Mouse (Mus musculus): ENCODE results near the gene Rbm38.

Rbm38 gene

GRCm38 (mm10) chr2:173036611-173037010, 16.3 kb downstream of the Rbm38 start:
- no peak for DNase-seq (ENCODE audit: low read depth, low spot score)

- DNase-seq (ENCODE audit: low read depth, low spot score): no peak
These were observed 17.0 kb downstream of the Rbm38 start for GRCm38 (mm10) chr2:173037347-173037746.

DNA sequence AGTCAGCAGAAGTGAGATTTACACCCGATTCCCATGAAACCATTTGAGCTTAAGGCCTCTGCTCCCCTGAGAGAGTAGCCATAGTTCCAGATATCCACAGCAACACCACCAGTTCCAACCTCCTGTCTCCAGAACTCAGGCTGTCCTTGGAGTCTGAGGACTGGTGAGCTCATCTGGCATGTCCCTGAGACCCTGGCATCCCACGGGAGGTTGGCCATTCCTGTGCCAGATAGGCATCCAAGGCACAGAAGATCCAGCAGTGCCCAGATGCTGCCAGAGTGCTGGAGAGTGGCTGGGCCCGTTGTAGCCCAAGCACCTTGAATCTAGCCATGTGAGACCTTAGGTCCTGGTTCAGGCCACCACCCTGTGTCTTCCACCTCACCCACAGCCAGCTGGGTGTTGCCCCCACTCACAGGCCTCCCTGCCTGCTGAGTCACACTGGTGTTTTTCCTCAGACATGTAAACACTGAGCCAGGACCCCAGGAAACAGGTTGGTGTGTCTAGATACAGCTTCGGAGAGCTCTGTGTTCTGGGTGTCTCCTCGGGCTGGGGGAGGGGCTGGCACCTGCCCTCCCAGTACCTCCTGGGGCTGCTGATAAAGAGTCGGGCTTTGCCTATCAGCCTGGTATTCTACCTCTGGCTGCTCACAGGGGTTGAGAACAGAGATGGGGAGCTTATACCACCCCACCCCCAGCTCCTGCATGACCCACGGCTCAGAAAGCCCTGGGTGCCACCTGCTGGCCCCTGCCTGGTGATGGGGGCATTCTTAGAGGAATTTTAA, 17.7 kb downstream of the Rbm38 start:
- DNase-seq (ENCODE audit: low read depth, low spot score): no peak

GRCm38 (mm10) chr2:173039041-173039440, 18.7 kb downstream of the Rbm38 start:
- no peak for DNase-seq (ENCODE audit: low read depth, low spot score)

- DNase-seq (ENCODE audit: low read depth, low spot score): no peak
These were observed 20.5 kb downstream of the Rbm38 start for GRCm38 (mm10) chr2:173040803-173041202.

DNA sequence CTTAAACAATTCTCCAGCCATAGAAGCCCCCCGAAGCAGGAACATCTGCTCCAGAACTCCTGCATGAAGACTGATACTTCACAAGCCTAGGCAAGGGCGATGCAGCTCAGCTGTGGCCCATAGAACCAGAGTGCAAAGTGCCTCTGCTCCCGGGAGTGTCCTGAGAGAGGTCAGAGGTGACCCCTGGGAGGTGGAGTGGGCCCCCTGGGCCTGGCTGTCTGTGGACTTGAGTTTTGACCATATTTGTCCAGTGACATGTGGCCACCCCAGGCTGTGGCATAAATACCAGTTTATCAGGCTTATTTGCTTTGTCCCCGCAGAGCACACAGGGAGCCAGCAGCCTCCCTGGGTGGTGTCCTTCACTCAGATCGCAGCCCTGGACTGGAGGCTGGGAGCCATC, 20.9 kb downstream of the Rbm38 start:
- no peak for DNase-seq (ENCODE audit: low read depth, low spot score)

GRCm38 (mm10) chr2:173041893-173042292, 21.6 kb downstream of the Rbm38 start:
- no peak for DNase-seq (ENCODE audit: low read depth, low spot score)

DNA sequence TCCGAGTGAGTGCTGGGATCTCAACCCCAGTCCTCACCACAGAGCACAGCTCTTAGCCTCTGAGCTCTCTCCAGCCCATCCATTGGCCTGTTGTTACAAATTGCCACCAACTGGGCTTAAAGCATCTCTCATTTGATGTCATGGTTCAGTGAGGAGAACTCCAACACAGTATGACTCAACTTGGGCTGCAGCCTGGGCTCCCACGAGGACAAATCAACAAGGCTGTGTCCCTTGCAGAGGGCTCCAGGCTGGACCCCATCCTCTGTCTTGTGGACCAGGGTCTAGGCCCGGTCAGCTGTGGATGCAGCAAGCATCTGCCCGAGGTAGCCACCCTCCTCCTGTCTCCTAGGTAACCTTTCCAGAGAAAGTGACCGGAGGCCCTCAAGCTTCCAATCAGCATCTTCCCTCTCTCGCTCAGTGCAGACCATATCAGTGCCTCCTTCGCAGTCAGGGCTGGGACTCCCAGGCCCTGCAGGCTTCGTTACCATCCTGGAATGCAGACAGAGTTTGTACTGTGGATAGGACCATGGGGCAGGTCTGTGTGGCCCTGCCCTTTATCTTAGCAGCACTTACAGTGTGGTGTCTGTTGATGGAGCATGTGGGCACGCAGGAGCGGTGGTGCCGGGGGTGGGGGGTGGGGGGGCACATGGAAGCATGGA, 22.3 kb downstream of the Rbm38 start:
- DNase-seq (ENCODE audit: low read depth, low spot score): no peak

GRCm38 (mm10) chr2:173044198-173044970, 24.1 kb downstream of the Rbm38 start:
- no peak for DNase-seq (ENCODE audit: low read depth, low spot score)

GRCm38 (mm10) chr2:173046582-173047297, 26.4 kb downstream of the Rbm38 start:
- peak; percentile 24 for DNase-seq (ENCODE audit: low read depth, low spot score)

DNA sequence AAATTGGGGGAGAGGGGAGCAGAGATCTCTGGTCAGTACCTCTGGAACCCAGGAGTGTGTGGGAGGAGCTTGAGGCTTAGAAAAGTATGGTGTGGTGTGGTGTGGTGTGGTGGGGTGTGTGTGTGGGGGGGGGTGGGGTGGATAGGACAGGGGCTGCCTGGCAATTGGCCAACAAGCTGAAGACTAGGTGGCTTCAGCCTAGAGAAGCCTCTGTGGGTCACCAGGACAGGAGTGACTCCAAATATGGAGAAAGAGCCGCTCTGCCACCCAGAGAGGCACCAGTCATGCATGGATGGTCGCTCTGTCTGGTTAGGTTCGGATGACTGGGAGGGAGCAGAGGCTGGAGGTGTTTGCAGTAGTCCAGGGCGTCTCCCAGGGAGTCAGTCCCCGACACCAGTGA, 27.2 kb downstream of the Rbm38 start:
- no peak for DNase-seq (ENCODE audit: low read depth, low spot score)

- no peak for DNase-seq (ENCODE audit: low read depth, low spot score)
These were observed 27.9 kb downstream of the Rbm38 start for GRCm38 (mm10) chr2:173048041-173048745.

- no peak for DNase-seq (ENCODE audit: low read depth, low spot score)
These were observed 28.9 kb downstream of the Rbm38 start for GRCm38 (mm10) chr2:173049231-173049630.

- DNase-seq (ENCODE audit: low read depth, low spot score): no peak
These were observed 29.5 kb downstream of the Rbm38 start for GRCm38 (mm10) chr2:173049817-173050216.

DNA sequence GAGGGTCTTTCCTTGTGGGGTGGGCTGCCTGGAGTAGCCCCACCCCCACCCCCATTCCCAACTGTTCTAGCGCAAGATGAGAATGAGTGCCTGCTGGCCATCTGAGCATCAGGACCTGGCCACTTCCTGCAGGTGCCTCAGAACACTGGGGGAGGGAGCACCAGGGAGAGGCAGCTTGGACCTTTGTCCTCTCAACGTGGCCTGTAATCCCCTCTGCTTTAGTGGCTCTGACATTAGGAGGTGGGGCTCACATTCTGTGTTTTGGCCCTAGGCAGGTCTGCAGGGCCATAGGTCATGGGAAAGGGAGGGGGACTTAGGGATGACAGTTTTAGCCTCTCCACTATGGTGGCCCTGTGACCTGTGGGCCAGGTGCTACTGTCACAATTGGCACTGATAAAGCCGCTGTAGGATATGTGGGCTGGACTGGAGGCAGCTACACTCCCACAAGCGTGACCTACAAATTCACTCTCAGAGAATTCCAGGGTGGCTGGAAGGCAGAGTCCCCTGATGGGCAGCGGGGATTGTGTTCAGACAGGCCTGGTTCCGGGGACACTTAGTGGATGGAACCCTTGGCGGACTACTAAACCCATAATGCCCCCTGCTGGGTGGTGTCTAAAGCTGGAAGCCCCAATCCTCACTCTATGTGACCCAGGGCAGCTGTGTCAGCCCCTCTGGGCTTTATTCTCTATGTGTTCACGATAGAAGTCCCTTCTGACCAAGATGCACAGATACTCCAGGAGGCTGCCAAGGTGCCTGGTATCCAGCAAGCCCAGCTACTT, 30.5 kb downstream of the Rbm38 start:
- no peak for DNase-seq (ENCODE audit: low read depth, low spot score)

GRCm38 (mm10) chr2:173052881-173053280, 32.6 kb downstream of the Rbm38 start:
- DNase-seq (ENCODE audit: low read depth, low spot score): no peak

DNA sequence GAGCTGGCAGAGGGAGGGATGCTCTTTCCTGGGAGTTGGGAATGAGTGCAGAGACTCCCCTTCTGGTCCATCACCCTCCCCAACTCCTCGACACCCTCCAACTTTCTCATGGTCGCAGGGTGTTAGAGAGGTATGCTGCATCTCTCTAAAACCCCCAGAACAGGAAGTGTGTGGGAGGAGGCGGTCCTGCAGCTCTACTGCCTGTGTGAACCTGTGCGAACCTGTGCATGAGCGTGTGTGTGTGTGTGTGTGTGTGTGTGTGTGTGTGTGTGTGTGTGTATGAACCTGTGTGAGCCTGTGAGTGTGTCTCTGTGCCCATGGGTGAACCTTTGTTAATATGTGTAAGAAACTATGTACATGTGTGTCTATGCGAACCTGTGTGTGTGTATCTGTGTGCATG, 33.5 kb downstream of the Rbm38 start:
- DNase-seq (ENCODE audit: low read depth, low spot score): no peak

DNA sequence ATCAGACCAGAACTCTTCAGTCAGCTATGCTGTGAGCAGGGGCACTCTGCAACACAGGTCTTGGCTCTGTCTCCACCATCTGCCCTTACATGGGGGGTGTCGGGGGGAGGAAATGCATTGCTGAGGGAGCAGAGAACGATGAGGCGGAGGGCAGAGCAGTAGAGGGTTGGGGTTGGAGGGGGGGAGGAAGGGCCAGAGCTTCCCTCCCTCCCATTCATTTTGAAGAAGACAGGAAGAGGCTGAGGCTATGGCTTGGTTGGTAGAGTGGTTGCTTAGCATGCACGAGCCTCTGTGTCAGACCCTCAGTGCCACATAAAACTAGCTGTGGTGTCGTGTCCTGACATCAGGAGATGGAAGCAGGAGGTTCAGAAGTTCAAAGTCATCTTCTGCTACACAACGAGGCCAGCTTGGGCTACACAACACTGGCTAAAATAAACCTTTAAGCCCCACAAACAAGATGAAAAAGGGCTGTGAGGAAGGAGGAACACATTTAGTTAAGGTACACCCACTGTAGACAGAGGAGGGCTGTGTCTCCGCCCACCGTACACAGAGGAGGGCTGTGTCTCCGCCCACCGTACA, 36.1 kb downstream of the Rbm38 start:
- no peak for DNase-seq (ENCODE audit: low read depth, low spot score)

DNA sequence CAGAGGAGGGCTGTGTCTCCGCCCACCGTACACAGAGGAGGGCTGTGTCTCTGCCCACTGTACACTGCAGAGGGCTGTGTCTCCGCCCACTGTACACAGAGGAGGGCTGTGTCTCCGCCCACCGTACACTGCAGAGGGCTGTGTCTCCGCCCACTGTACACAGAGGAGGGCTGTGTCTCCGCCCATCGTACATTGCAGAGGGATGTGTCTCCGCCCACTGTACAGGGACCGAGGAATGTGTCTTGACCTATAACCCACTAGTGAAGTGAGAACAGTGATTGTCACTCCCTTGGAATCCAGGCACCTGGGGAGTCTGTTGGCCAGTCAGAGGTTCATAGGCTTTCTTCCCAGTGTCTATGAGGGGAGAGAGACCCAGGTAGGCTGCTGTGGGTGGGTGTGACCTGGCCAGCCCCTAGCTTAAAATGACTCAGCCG, 36.6 kb downstream of the Rbm38 start:
- peak; percentile 93 for DNase-seq (ENCODE audit: low read depth, low spot score)

DNA sequence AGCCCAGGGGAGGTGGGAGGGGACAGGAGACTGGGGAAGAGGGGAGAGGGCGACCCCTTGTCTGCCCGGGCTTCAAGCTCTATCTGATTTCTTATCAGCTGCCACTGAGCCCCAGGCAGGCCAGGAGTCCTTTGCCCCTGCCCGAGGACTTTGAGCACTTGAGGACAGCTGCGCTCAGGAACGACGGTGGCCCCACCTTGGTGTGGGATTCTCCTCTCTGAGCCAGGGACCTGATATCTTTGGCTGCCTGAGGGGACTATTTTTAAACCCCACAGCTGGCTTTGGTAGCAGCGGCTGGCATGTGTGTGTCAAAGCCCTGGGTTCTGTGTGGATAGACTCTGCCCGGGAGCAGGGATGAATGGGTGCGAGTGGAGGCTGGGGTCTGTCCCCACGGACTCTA, 37.3 kb downstream of the Rbm38 start:
- DNase-seq (ENCODE audit: low read depth, low spot score): no peak
